Mouse (Mus musculus): ENCODE results near the gene Tnfrsf21. TPM values are rescaled to one million over a fixed set of nuclear protein-coding genes. Genes with fewer than 3 reads are reported as not detected.

Tnfrsf21 gene
- polyA plus RNA-seq (2016; fragmentation: Nextera tagmentation; extraction: Ambion mirVana), result 12.7 and 15.0 TPM in 2 replicates

DNA sequence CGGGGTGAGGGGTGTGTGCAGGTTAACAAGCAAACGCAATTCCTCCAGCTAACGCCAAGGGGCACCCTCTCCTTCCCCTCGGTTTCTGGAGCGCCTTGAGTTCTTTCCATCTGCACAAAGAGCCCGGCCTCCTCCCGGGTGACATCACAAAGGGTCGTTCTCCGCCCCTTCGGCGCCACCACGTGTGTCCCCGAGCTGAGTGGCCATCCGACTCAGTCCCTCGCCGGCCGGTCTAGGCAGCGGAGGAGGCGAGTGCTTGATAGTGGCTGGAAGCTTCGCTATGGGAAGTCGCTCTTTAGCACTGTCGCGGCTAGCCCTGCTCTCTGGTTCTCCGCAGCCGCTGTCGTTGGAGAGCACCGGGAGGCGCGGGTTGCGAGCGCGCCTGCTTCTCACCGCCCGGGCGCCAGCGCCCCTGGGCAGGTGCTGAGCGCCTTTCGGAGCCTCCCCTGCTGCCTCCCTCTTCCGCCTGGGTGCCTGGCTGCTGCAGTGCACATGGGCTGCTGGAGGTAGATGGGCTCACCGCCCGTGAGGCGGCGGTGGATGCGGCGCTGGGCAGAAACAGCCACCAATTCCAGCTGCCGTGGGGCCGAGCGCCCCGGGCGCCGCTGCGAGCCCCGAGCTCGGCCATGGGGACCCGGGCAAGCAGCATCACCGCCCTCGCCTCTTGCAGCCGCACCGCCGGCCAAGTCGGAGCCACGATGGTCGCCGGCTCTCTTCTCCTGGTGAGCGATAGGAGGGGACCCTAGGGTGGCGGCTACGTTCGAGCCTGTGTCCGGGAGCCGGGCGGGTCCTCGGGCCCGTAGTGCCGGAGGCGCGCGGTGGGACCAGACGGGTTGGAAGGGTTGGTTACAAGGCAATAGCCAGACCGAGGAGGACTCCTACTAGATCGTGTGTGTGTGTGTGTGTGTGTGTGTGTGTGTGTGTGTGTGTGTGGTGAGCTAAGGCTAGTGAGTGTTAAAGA is at the start of gene Tnfrsf21:
TSS of gene Tnfrsf21 (plus strand) at position 185 of the 961 bp plus-strand sequence.
- Histone ChIP-seq H3K27me3 (ENCODE audit: insufficient read depth, poor library complexity, severe bottlenecking) (peaks cover 13% of the 10 kb centered on the region; the same call in 1 of the 2 replicates), H3K27ac (peak within 1 kb of the TSS; percentile 86), H3K36me3 (no peaks in the 10 kb centered on the region), H3K4me1 (peaks cover 11% of the 10 kb centered on the region; the same call in 1 of the 2 replicates), H3K9me3 (no peaks in the 10 kb centered on the region), H3K4me3 (peak within 1 kb of the TSS; percentile 86)
- WGBS, result under 1% methylated on average over 80 of the region's 80 CpGs
- DNase-seq (ENCODE audit: low spot score), result peak; percentile 96

DNA sequence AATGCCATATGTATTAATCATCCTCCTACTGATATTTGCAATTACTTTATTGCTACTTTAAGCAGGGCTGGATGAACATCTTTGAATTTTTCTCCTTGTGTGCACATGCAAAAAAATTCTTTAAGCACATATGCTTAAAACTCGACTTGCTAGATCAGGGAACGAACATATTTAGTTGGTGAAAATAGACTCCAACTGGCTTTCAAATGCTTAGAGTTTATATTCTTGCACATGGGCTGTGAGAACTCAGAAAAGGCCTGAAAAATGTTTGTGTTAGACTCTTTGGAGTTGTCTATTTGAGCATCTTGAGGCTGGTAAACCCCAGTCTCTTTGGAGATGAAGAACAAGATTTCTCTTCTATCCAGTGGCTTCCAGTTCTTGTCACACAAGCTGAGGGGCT is 48.2 kb upstream of the Tnfrsf21 start:
- H3K36me3 ChIP-seq, result no peaks in the 10 kb centered on the region
- no peak overlapping the region for H3K27ac ChIP-seq
- no peak overlapping the region for H3K4me3 ChIP-seq
- 80% methylated on average over 2 of the region's 2 CpGs for WGBS
- no peak for DNase-seq (ENCODE audit: low spot score)
- H3K27me3 ChIP-seq (ENCODE audit: insufficient read depth, poor library complexity, severe bottlenecking), result no peaks in the 10 kb centered on the region
- H3K4me1 ChIP-seq, result no peaks in the 10 kb centered on the region
- H3K9me3 ChIP-seq, result no peaks in the 10 kb centered on the region

GRCm38 (mm10) chr17:42975312-42975996 is 40.9 kb upstream of the Tnfrsf21 start:
- H3K27ac ChIP-seq, result no peak overlapping the region
- 62% methylated on average over 18 of the region's 18 CpGs for WGBS
- DNase-seq (ENCODE audit: low spot score), result no peak

GRCm38 (mm10) chr17:42977766-42978165 is 38.6 kb upstream of the Tnfrsf21 start:
- no peaks in the 10 kb centered on the region for H3K36me3 ChIP-seq
- H3K4me1 ChIP-seq, result no peaks in the 10 kb centered on the region
- H3K27me3 ChIP-seq (ENCODE audit: insufficient read depth, poor library complexity, severe bottlenecking), result no peaks in the 10 kb centered on the region
- H3K27ac ChIP-seq, result no peak overlapping the region
- H3K4me3 ChIP-seq, result no peak overlapping the region
- WGBS, result 57% methylated on average over 7 of the region's 7 CpGs
- no peak for DNase-seq (ENCODE audit: low spot score)
- H3K9me3 ChIP-seq, result no peaks in the 10 kb centered on the region

More at GRCm38 (mm10) chr17:42975312-42975996, 40.9 kb upstream of the Tnfrsf21 start:
- Histone ChIP-seq H3K4me3 (no peak overlapping the region), H3K9me3 (no peaks in the 10 kb centered on the region), H3K4me1 (no peaks in the 10 kb centered on the region), H3K27me3 (ENCODE audit: insufficient read depth, poor library complexity, severe bottlenecking) (no peaks in the 10 kb centered on the region), H3K36me3 (no peaks in the 10 kb centered on the region)

- 86% methylated on average over 4 of the region's 4 CpGs for WGBS
- no peaks in the 10 kb centered on the region for H3K27me3 ChIP-seq (ENCODE audit: insufficient read depth, poor library complexity, severe bottlenecking)
- H3K9me3 ChIP-seq, result no peaks in the 10 kb centered on the region
- no peak for DNase-seq (ENCODE audit: low spot score)
- no peak overlapping the region for H3K4me3 ChIP-seq
- no peaks in the 10 kb centered on the region for H3K36me3 ChIP-seq
- no peak overlapping the region for H3K27ac ChIP-seq
- no peaks in the 10 kb centered on the region for H3K4me1 ChIP-seq
Measured at GRCm38 (mm10) chr17:42978345-42978744, 38.0 kb upstream of the Tnfrsf21 start.

GRCm38 (mm10) chr17:42981806-42982205 is 34.5 kb upstream of the Tnfrsf21 start:
- H3K36me3 ChIP-seq, result no peaks in the 10 kb centered on the region
- H3K9me3 ChIP-seq, result no peaks in the 10 kb centered on the region
- 52% methylated on average over 3 of the region's 3 CpGs for WGBS
- H3K4me3 ChIP-seq, result no peak overlapping the region
- H3K4me1 ChIP-seq, result no peaks in the 10 kb centered on the region
- DNase-seq (ENCODE audit: low spot score), result no peak
- H3K27ac ChIP-seq, result no peak overlapping the region
- H3K27me3 ChIP-seq (ENCODE audit: insufficient read depth, poor library complexity, severe bottlenecking), result no peaks in the 10 kb centered on the region

DNA sequence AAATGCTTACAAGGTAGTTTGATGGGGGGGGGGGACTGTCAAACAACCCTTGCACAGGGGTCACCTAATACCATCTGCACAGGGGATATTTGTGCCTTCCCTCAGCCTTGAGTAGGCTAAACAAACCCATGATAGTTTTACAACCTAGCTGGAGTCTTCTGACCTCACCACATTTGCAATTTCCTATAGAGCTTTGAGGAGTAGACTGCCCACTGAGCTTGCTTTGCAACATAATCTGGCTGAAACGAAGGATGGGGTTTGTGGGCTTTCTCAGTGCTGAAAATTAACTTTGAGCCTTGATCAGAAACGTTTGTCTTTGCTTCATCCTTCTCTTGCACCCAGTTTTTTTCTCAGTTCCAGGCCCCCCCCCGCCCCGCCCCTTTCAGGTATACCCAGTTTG is 33.8 kb upstream of the Tnfrsf21 start:
- H3K27ac ChIP-seq, result no peak overlapping the region
- no peaks in the 10 kb centered on the region for H3K27me3 ChIP-seq (ENCODE audit: insufficient read depth, poor library complexity, severe bottlenecking)
- no peaks in the 10 kb centered on the region for H3K36me3 ChIP-seq
- WGBS, result 54% methylated on average over 4 of the region's 4 CpGs
- no peak overlapping the region for H3K4me3 ChIP-seq
- no peak for DNase-seq (ENCODE audit: low spot score)
- no peaks in the 10 kb centered on the region for H3K4me1 ChIP-seq
- no peaks in the 10 kb centered on the region for H3K9me3 ChIP-seq

DNA sequence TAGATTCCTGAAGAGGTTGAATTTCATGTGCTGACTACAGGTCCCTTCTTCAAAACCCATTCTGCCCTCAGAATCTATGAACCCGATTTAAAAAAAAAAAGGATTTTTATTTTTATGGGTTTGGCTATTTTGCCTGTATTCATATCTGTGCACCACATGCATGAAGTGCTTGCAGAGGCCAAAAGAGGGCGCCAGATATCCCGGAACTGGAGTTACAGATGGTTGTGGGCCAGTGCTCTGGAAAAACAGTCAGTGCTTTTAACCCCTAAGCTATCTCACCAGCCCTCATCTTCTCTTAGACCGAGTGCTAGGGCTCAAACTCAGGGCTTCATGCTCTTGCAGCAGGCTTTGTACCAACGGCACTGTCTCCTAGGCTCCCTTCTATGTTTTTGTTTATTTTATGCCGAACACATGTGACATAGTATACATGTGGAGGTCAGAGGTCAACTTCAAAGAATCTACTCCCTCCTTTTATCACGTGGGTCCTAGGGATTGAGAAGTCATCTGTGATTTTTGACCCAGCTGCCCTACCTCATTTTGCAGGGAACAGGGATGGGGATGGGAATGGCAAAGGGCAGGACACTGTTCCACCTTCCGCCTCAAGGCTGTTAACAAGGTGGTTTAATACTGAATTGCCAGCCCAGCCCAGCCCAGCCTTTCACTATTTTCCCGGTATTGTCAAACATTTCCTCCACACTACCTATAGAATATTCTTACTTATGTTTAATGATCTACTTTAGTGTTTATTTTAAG is 30.3 kb upstream of the Tnfrsf21 start:
- H3K36me3 ChIP-seq, result no peaks in the 10 kb centered on the region
- no peaks in the 10 kb centered on the region for H3K27me3 ChIP-seq (ENCODE audit: insufficient read depth, poor library complexity, severe bottlenecking)
- DNase-seq (ENCODE audit: low spot score), result no peak
- 52% methylated on average over 9 of the region's 9 CpGs for WGBS
- H3K4me1 ChIP-seq, result no peaks in the 10 kb centered on the region
- H3K9me3 ChIP-seq, result no peaks in the 10 kb centered on the region
- H3K27ac ChIP-seq, result no peak overlapping the region
- no peak overlapping the region for H3K4me3 ChIP-seq

DNA sequence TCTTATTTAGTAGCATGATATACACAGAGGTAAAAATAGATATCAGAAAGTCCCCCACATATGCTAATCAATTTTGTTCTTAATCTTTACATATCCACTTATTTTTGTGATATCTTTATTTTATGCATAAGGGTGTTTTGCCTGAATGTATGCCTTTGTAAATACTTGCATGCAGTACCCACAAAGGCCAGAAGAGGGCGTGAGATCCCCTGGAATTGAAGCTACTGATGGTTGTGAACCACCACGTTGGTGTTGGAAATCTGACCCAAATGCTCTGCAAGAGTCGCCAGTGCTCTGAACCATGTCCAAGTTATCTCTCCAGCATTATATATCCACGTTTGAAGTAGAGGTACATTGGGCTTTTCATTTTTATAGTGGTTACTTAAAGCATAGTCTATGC is 28.7 kb upstream of the Tnfrsf21 start:
- no peak for DNase-seq (ENCODE audit: low spot score)
- Histone ChIP-seq H3K4me1 (no peaks in the 10 kb centered on the region), H3K36me3 (no peaks in the 10 kb centered on the region), H3K9me3 (no peaks in the 10 kb centered on the region), H3K4me3 (no peak overlapping the region), H3K27ac (no peak overlapping the region), H3K27me3 (ENCODE audit: insufficient read depth, poor library complexity, severe bottlenecking) (no peaks in the 10 kb centered on the region)
- WGBS, result 20% methylated on average over 4 of the region's 4 CpGs

DNA sequence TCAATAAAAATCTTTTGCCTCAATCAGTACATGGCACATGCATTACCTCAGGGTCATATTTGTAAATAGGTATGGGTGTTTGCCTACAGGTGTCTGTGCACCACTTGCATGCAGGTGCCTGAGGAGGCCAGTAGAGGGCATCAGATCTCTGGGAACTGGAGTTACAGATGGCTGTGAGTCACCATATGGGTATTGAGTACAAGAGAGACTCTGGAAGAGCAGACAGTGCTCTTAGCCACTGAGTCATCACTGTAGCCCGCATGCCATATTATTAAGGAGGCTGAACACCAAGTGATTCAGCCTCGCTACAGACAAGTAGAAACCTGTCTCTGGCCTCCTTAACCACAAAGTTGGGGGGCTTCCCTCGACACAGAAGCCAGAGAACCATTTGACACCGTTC is 26.4 kb upstream of the Tnfrsf21 start:
- Histone ChIP-seq H3K27ac (no peak overlapping the region), H3K4me3 (no peak overlapping the region), H3K9me3 (no peaks in the 10 kb centered on the region), H3K36me3 (no peaks in the 10 kb centered on the region), H3K4me1 (no peaks in the 10 kb centered on the region), H3K27me3 (ENCODE audit: insufficient read depth, poor library complexity, severe bottlenecking) (no peaks in the 10 kb centered on the region)
- WGBS, result 85% methylated on average over 4 of the region's 4 CpGs
- no peak for DNase-seq (ENCODE audit: low spot score)

DNA sequence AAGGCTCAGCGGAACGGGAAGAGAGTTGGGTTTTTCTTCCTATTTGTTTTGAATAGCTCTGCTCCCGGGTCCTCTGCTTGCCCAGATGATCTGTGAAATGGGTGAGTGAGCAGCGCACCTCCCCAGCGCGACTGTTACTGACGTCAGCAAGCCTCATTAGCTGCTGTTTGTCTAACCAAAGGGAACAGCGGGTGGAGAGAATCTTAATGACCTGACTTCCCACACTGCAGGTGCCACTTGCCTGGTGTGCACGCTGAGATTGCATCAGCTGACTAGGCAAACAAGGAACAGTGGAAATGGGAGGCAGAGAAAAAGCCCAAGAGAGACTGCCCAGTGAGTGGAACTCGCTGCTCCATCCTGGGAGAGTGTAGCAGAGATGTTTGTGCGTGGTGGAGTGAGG is 25.2 kb upstream of the Tnfrsf21 start:
- no peaks in the 10 kb centered on the region for H3K9me3 ChIP-seq
- WGBS, result 53% methylated on average over 11 of the region's 11 CpGs
- no peaks in the 10 kb centered on the region for H3K27me3 ChIP-seq (ENCODE audit: insufficient read depth, poor library complexity, severe bottlenecking)
- no peak overlapping the region for H3K27ac ChIP-seq
- no peak overlapping the region for H3K4me3 ChIP-seq
- no peaks in the 10 kb centered on the region for H3K4me1 ChIP-seq
- H3K36me3 ChIP-seq, result no peaks in the 10 kb centered on the region
- DNase-seq (ENCODE audit: low spot score), result no peak

- H3K9me3 ChIP-seq, result no peaks in the 10 kb centered on the region
- H3K27ac ChIP-seq, result no peak overlapping the region
- no peaks in the 10 kb centered on the region for H3K4me1 ChIP-seq
- no peaks in the 10 kb centered on the region for H3K27me3 ChIP-seq (ENCODE audit: insufficient read depth, poor library complexity, severe bottlenecking)
- H3K36me3 ChIP-seq, result no peaks in the 10 kb centered on the region
- peak; percentile 20 for DNase-seq (ENCODE audit: low spot score)
- no peak overlapping the region for H3K4me3 ChIP-seq
- WGBS, result 78% methylated on average over 7 of the region's 7 CpGs
Measured at GRCm38 (mm10) chr17:42999446-42999977, 16.8 kb upstream of the Tnfrsf21 start.

Measured in heart, embryonic 10.5 days (tissue).